Mouse (Mus musculus): ENCODE measurements at regions not wholly inside any gene's neighbourhood (a gene's known extent, or its start where the extent isn't known, plus 50 kb on each side); places are given as distances from the start of the nearest gene placed in this dataset.

DNA sequence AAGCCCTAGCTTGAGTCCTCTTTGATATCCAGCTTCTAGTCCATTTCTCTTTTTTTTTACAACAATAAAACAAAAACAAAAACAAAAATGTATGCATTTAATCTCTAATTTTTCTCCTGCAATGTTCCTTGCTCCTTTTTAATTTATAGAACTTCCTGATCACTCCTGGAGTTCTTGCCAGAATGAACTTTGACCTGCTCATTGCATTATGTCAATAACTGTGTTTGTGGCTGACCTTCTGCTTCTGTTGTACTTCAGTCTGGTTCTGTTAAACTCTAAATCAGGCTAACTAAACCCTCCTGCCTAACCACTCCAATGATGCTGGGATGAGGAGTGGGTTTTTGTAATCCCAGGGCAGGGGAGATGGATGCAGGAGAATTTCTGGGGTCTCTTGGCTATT, 674.0 kb downstream of the Gsdmc2 start:
- no peak for DNase-seq

DNA sequence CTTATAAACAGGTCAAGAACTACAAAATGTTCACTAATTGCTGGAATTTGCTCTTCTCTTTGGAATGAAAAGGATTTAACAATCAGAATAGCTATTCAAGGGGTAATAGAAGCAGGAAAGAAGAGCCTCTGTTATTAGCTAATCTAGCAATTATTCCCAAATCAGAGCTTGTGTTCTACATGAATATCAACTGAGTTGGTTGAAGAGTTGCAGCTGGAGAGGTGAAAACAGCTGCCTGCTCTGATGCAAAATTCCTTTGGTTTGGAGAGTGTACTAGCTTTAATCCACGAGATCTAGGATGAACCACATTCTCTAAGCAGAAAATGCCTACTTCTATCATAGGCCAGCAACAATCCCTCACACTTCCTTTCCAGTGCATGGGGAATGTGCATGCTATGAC, 674.8 kb downstream of the Gsdmc2 start:
- DNase-seq: no peak

DNA sequence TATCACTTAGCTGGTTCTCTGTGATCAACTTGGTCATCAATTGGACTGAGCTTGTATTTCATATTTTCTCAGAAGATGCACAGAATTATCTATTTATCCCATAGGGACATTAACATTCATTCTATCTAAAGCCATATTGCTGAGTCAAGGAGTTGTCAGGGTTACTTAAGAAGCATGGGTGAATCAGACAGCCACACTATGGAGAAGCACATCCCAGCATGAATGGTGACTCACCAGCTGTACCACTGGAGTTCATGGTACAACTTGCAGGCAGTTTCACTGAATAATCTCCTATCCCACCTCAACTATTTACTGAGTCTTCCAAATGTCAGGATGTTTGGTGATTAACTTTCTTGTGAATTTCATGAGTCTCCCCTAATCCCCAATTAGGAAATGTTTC, 678.6 kb downstream of the Gsdmc2 start:
- no peak for DNase-seq

DNA sequence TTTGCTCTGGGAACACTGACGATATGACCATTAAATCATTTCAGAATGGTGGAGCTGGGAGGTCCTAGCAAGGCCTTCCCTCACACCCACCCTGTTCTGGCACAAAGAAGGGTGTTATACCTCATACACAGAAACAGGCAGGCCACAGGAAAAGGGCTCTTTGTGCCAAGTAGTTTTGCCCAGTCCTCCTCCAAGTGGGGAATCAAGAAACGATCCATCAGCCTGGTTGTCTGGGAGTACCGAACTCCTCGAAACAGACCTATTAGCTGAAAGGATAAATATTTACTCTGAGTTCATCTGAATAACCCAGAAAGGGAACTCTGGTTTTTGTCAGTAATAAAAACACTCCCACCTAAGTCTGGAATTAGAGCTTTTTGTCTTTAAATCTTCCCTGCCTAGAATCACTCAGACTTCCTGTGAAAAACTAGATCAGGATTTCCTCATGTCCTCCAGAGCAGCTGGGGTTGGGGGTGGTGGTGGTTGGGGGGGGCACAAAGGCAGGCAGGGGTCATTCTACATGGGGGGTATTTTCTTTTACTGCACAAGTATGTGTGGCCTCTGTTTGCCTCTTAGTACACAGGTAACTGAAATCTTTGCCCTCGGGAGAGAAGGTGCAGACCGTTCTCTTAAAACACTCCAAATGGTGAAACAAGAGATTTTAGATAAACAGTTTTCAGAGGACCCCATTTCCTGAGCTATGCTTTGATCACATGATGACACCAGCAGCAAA, 681.3 kb downstream of the Gsdmc2 start:
- DNase-seq: peak; percentile 5

DNA sequence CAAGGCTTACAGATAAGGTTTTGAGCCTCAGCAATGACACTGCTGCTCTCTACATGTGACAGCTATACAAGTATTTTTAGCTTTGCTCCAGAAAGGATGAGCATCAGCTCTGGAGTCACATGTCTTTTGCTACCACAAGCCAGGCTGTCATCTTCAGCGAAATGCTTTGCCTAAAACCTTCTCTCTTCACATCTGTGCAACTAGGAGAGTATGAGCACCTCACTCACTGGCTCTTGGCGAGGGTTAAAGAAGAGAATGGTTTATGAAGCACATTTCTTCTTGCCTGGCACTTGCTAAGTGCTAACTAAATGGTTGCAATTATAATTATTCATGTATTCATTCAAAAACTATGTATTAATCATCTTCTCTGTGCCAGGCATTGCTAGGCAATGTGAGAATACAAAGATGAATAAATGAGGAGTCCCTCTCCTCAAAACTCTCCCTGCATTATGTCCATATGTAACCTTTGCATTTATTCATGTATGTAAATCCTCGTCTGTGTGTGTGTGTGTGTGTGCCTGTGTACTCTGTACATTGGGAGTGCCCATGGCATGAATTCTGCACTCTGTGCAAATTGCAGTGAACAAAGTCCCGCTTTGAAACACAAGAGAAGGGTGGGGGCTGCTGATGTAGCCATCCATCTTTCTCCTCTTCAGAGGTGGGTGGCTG, 682.0 kb downstream of the Gsdmc2 start:
- DNase-seq: peak; percentile 14

DNA sequence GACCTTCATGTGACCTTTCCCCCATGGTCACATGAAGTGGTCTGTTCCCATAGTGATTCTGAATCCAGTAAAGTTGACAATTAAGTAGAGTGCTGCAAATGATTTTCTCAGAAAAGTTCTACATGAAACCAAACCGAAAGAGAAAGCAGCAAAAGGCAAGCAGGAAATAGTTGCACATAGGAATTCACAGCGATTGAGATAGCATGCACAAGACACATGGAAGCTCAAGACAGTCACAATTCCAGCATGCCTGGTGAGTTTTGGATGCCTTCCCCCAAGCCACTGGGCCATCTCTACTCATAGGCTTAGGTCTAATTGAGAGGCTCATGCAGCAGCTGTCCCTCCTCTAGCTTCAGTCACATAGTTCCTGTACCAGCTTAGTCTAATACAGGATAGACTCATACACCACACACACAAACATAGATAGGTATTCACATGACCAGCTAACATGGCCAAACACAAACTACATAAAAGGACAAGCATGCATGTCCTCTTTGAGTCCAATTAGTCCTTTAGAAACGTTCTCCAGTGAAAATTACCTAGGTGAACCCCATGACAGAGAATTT, 721.8 kb downstream of the Gsdmc2 start:
- no peak for DNase-seq

DNA sequence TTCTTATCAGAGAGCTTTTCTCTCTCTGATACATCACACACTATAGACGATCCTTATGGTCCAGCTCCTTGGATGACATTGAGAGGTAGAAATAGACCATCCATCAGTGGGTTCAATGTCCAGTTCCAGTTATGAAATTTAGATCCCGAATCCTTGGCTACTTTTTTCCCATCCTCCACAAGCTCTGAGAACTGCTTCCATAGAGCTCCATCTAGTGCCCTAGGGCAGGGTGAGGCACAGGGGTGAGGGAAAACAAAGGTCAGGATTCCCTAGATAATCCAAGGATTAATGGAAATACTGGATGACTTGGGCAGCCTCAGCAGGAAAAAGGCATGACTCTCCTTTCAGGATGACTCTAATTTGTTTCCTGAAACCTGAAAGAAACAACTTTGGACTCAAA, 732.1 kb downstream of the Gsdmc2 start:
- DNase-seq: peak; percentile 67

DNA sequence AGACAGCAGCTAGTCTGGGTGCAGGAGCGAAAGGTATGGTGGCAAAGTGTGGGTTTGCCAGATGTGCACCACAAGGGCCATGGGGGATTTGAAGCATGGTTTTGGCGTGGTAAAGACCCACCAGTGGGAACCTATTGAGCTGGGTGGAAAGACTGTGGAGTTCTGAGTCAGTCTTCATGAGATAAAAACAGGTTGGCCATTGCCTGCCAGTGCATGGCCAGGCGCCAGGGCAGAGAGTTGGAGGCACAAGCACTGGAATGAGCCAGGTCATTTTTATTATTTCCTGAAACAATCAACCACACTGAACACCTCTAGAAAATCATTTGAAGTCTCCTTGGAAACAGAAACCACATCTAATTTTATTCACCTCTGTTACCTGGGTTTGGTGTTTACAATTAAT, 744.9 kb downstream of the Gsdmc2 start:
- no peak for DNase-seq

DNA sequence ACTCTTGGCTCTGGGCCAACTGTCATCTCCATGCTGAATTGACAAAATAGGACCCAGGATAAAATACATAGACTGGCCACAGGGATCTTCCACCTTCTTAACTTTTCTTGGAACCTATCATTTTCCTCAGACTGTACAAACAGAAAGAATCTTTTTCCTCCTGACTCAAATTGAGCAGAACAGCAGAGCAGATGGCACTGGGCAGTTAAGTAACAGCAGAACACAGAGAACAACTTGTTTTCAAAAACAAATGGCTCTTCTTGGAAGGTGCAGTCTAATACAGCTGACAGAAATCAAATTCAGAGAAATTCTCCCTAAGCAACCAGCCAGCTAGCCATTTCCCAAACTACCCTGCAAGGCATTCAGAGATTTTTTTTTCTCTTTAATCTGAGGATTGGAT, 763.0 kb downstream of the Gsdmc2 start:
- no peak for DNase-seq

DNA sequence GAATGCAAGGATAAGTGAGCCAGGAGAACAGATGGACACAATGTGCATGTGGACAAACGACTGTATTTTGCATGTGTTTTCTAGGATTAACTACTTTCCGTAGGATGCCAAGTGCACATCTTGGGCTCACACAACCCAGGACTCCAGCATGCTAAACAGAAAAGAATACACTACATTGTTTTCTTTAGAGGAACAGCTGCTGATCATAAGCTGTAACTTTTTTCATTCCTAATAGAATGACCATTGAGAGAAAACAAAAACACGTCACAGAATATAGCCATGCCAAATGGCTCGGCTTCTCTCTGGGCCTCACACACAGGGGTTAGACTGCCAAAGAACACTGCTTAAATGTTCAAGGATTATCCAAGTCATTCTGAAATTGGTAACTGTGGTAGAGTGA, 765.2 kb downstream of the Gsdmc2 start:
- DNase-seq: no peak

DNA sequence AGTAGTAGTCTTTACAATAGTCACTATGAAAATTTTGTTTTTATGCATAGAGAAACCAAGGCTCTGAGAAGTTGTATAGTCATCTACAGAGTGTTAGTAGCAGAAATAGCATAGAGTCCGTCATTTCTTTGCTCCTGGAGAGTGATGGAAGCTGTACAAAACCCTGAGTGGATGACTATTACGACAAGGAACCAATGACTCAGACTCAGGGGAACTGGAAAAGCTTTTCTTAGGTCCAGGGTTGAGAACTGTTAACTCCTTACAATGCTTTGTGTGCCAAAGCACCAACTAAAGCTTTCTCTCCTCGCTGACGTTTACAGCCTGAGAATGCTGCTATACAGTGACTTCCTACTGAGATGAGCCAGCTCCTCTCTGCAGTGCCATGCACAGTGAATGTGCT, 773.1 kb downstream of the Gsdmc2 start:
- no peak for DNase-seq

DNA sequence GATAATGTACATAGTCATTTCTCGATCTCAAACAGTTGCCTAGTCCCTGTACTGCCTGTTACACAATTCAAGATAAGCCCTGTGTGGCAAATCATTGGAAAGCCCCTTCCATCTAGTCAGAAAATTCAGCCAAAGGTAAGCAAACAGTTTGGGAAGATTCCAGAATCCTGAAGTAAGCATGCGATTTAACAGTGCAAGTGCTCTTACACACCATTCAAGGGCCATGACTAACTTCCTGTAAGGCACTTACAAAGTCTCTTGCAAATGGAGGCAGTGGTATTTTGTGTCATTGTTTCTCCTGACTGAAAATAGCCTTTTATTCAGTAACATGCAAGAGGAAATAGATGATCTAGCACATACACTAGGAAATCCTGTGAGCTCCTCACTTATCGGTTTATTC, 777.9 kb downstream of the Gsdmc2 start:
- no peak for DNase-seq

DNA sequence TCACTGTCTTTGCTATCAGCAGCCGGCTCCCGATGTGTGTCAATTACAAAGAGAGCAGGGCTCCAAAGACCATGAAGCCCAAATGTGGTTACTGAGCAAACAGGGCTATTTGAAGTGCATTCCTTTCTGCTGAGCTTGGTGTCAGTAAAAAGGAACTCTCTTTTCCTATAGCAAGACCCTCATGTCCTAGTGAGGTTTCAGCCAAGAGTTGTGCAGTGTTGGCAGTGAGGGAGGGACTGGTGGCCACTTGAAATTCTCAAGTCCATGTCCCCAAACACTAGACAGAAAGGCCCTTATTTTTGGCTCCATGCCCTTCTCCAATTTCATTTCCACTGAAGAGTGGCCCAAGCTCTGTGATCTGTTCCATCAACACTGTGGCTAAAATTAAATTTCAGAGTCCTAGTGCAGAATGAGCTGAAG, 778.9 kb downstream of the Gsdmc2 start:
- no peak for DNase-seq

DNA sequence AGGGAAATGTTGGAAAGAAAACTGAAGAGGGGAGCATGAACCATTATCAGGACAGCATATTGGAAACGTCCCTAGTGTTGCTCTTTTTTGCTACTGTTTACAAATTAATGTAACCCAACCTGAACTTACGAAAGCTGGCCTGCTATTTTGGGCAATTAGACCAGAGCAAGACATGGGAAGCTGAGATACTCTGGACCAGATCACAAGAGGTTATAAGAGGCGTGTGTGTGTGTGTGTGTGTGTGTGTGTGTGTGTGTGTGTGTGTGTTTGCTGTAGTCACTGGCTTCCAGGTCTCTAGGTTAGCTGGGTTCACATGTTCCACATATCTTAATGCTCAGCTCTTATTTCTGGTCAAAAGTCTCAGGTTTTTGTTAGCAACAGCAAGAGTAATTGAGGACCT, 783.1 kb downstream of the Gsdmc2 start:
- no peak for DNase-seq

DNA sequence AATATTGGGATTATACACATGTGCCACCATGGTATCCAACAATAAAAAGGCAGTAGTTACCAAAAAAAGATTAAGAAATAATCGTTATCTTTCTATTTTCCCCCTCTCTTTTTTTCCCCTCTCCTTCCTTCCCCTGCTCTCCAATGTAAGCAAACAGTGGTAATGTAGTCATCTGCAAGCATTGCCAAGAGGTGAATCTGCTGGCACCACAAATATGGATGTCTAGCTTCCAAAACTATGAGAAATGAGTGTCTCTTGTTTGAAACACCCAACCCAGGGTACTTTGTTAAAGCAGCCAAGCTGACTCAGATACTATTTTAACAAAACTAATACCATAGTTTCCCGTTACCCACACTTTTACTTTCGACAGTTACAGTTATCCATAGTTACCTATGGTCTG, 784.2 kb downstream of the Gsdmc2 start:
- no peak for DNase-seq

DNA sequence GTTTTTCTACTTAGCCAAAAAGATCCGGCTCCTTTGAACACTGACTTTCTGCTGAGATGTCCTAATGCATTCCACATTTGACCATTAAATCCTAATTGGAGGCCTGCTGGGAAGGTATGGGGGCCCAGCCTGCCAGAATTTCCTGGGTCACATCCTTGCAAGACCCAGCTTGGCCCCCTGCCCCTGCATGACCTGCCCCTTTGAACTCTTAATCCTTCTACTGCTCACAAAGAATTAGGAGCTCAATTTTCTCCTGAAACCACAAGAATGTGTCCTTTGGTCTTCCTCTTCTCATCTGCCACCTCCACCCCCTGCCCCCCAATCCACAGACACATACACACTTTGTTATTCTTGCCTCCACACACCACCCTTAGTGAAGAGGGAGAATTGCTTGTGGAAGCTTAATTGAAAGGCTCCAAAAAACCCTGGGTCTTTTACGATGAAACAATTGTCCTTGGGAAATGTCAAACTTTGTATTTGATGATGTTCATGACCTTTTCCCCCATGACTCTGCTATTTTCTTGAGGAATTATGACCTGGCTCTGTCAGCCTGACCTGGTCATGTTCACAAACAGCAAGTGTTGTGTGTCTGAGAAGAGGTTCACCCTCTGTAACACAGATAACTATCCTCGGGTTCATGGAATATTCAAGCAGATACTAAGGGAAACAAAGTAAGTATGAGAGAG, 792.3 kb downstream of the Gsdmc2 start:
- peak; percentile 56 for DNase-seq

DNA sequence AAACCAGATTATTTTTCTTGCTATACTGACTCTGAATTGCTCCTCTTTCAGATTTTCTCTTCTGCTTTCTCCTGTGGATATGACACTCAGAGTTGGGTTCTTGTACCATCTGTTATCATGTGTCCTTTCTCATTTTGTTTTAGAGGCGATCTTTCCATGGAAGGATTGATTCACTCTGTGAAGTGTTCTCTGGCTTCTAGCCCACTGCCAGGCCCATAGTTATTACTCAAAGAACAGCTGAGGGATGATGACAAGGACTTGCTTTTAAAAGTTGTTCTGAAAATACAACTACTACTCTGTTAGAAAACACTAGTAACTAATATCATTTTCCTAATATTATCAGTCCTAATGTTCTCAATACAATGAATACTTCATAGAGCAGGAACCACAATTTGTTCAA, 794.9 kb downstream of the Gsdmc2 start:
- DNase-seq: peak; percentile 80

DNA sequence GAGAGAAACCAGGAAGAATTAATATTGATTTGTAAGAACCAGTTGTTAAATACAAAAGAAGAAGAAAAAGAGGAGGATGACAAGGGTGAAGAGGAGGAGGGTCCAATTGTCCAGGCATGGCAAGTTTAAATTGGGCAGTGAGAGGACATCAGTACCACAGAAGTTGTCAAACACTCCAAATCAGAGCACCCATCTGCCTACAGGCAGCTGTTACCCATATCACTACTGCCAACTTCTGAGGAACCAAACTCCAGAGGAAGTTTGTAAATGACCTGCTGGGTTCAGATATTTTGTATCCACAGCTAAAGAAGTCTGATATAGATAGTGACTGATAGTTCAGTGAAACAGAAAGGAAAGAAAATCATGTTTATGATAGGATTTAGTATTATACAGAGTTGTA, 802.6 kb downstream of the Gsdmc2 start:
- no peak for DNase-seq

DNA sequence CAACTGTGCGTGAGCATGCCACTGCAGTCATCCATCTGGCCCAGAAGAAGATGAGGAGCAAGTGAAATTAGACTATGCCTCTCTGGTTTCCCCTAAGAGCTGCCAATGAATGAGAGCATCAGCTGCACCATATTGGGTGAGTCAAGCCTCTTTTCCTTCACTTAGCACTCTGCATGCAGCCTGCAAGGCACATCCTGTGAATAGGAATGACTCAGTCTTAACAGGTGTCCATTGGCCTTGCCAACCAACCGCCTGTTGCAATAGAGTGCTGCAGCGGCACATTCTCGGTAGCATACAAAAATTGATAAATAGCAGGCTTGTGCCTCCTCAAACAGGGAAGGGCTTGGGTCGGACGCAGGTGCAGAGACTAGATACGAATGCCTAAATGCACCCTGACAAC, 808.7 kb downstream of the Gsdmc2 start:
- DNase-seq: no peak

DNA sequence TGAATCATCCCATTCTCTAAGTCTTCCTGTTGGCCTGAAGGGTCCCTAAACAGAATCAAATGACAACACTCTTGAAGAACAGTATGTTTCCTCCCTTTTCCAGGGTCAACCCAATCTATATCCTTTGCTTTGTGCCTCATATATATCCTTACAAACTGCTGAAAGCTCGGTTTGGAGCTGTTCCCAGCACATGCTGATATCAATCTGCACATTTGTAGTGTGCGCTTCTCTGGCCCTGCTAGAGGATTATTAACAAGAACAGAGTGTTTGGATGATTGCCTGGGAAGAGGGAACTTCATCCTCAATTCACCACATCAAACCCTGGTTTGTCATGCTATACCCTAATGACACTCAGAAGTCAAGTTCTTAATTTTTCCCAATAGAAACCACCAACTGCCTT, 824.2 kb downstream of the Gsdmc2 start:
- no peak for DNase-seq

DNA sequence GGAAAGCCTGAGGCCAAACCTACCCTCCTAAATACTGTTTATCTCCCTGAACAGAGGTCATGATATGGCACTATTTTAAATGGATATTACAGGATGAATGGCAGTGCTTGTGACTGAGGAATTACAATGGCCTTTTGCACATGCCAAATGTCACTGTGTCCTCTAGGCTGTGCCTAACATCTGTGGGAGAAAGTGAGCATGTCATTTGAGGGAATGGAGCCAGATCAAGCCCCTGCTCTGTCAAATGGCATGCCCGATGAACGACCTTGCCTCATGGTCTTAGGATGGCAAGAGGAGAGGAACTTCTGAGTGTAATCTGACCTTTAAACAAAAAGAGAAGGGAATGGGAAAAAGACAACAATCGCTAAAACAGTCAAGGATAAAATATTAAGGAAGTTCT, 827.0 kb downstream of the Gsdmc2 start:
- peak; percentile 81 for DNase-seq

DNA sequence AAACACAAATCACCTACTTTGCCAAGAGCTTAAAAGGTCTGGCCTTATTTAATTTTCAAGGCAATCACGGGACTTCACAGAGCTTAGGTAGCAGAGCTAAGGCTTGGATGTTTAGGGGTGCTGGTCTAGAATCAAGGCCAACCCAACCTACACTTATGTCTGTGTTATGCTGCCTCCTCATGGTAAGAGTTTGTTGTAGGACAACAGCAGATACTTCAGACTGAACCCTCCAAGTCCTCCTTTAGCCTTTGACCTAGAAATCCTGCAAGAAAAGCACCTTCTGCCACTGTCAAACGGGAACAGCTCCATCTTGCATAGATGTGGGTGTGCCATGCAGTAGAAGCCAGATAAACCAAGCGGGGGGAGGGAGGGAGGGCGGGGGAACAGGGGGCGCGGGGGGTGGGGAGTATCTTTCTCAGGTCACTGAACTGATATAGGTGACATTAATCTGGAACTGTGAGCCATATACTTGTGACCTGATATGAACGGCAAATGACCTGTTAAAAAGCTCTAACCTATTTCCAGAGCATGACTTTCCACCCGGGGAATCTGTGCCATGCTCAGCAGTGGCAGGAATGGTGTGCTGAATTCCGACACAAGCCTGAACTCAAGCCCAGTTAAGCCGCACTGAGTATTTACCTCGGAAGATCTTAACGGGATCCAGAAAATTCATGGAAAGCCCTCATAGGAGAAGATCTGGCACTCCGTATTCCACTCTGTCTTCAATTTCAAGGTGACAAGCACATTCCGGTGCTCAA, 838.3 kb downstream of the Gsdmc2 start:
- DNase-seq: peak; percentile 33

Data from adrenal gland, adult 2 months (tissue).